Mouse (Mus musculus): ENCODE data around the gene Myadm.

Gene Myadm

DNA sequence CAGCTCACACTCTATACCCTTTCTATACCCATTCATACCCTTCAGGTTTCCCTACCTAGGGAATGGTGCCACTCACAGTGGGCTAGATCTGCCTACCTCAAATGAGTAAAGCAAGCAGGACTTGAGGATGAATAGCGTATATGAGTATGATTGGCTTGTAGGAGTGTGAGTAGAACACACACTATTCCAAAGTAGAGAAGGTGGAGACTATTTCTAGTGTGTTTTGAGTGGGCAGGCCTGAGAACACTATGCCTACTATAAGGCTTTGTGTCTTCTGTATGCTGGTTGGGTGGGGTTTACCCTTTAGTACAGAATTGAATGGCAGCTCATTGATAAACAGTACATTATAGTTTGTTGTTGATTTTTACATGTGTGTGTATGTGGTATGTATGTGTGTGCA is 34.9 kb downstream of the Myadm start:
- no peak for DNase-seq (ENCODE audit: low spot score)

DNA sequence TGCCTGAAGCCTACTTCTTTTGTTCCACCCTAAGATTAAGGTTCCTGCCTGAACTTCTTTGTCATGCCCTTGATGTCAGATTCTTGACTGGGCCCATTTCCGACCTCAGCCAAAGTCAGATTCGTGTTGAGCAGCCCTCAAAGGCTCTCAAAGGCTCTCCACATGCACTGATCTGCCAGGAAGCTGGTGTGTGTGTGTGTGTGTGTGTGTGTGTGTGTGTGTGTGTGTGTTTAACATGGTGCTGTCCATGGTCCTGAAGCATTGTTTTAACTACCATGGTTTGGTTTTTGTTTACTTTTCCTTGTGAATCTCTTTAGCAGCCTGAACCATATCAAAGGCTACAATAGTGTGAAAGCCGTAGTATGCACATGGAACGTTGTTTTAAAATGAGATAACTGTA is 39.1 kb downstream of the Myadm start:
- no peak for DNase-seq (ENCODE audit: low spot score)

DNA sequence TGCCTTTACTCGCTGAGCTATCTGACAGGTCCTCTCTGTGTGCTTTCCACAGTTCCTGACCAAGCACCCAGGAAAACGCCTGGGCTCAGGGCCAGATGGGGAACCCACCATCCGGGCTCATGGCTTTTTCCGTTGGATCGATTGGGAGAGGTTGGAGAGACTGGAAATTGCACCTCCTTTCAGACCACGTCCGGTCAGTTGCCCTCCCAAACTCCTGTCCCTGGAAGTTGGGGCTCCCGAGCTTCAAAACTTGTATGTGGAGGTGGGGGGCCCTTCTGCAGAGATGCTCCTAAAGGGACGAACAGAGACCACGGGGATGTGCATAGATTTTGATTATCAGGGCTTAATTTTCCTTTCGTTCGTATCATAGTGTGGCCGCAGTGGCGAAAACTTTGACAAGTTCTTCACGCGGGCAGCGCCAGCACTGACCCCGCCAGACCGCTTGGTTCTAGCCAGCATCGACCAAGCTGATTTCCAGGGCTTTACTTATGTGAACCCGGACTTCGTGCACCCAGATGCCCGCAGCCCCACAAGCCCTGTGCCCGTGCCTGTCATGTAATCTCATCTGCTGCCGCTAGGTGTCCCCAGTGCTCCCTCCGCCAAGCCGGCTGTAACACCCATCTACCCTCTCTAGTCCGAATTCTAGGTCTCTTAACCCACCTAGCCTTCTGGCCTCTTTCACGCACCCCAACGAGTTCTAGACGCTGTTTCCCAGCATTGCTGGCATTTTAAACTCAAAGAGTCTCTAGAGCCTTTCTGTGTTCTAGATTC is 41.1 kb downstream of the Myadm start:
- DNase-seq (ENCODE audit: low spot score) = peak; percentile 66

DNA sequence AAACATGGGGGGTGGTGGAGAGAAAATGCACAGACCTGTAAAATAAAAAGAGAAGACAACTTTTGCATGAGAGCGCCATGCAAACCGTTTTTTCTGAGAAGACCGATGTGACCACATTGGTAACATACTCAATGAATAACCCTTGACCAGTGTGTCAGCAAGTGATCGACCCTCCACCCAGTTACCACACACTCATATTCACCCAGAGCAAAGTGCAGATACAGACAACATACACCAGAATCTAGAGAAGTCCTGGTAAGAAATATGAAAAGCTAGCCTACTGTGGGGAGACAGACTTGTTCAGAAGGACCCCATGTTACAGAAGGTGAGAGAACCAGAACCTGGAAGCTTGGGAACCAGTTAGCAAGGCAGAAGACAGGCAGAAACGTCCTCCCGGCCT is 42.3 kb downstream of the Myadm start:
- DNase-seq (ENCODE audit: low spot score) = no peak

DNA sequence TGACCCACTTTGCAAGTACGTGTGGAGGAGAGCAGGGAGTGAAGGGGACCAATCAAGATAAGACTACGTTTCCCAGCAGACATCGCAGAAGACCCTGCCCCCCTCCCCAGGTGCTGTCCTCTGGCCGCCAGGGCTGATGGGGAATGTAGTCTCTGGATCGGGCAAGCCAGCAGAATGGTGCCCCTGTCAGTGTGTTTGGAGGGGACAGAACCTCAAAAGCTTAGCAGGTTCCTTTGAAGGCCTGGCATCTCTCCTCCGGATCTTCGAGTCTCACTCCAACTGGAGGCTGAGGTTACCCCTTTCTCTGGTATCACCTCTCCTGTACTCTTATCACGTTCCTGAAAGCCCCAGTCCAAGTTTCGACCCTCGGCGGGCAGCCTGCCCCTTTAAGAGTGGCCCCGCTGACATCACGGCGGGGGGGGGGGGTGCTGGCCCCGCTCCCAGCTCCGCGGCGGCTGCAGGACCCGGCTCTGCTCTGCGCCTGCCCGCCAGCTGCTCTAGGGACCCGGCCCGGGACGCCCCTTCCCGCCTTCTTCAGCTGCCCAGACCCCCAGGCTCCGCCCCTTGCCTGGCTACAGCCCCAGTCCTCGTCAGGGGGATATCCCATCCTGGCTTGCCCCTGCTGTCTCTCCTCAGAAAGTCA is 42.8 kb downstream of the Myadm start:
- peak; percentile 56 for DNase-seq (ENCODE audit: low spot score)

DNA sequence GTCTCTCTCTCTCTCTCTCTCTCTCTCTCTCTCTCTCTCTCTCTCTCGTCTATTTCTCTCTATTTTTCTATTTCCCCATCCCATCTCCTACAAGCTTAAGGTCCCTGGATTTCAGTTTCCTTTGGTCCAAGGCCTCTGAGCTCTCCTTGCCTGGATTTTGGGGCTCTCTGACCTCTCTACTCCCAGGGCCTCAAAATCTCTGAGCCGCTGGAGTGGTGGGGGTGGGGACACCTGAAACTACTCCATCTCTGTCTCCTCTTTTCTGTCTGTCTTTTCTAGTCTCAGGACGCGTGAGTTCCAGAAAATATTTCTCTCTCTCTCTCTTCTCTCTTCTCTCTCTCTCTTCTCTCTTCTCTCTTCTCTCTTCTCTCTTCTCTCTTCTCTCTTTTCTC is 43.3 kb downstream of the Myadm start:
- no peak for DNase-seq (ENCODE audit: low spot score)

DNA sequence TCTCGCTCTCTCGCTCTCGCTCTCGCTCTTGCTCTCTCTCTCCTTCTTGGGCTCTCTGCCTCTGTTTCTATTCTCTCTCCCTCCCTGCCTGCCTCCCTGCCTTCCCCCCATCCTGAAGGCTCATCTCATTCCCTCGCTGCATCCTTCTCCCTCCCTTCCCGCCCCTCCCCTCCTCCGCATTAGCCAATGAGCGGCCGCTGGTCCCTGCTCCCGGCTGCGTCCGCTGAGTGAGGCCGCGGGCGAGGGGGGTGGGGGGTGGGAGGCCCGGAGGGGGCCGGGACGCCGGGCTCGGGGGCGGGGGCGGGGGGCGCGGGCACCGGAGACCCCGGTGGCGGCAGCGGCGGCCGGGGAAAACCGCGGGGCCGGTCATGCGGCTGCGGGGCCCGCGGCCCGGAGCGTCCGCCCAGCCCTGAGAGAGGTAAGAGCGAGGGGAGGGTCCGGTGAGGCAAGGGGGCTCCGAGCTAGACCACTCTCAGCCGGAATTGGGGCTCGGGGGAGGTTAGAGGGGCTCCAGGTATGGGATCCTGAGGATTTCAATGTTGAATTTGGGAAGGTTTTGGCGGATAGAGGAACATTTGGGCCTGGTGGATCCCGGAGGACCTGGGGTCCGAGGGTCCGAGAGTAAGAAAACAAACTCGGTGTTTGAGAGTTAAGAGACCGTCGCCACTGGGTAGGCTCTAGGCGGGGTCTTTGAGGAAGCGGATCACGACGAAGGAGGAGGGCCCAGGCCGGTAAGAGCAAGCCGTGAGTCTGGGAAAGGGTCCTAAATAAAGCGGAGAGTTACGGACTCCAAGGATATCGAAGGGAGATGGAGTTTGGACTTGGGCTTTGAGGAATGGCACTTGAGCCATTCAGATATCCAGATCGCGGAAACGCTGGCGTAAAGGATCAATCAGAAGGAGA is 44.0 kb downstream of the Myadm start, which contains the start of gene Cacng7:
TSS of gene Cacng7 (plus strand) at position 337 of the 903 bp plus-strand sequence.
- DNase-seq (ENCODE audit: low spot score) = no peak

DNA sequence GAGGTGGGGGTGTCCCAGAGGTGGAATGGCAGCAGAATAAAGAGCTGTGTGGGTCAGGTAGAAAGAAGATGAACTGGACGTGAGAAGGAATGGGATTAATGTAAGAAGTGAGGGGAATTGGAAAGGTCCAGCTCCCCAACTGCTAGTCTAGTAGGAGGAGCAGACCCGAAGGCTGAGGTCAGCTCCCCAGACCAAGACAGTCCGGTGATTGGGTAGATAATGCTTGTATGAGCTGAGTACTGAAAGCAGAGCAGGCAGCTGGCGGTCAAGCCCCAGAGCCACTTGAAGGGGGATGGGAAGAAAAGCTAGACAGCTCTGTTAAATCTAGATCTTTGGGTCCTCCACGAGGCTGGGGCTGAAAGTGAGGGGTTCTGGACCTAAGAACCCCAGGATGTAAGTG is 44.7 kb downstream of the Myadm start:
- no peak for DNase-seq (ENCODE audit: low spot score)

DNA sequence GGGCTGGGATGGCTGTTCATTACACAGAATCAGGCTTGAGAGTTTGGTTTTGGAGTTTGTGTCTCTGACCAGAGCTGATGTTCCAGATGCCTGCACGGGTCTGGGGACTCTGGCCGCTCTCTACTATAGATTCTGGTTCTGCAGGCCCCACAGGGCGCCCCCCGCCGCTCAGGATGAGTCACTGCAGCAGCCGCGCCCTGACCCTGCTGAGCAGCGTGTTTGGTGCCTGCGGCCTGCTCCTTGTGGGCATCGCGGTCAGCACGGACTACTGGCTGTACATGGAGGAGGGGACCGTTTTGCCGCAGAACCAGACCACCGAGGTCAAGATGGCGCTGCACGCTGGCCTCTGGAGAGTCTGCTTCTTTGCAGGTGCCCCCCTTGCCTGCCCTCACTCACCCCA is 47.5 kb downstream of the Myadm start:
- no peak for DNase-seq (ENCODE audit: low spot score)

DNA sequence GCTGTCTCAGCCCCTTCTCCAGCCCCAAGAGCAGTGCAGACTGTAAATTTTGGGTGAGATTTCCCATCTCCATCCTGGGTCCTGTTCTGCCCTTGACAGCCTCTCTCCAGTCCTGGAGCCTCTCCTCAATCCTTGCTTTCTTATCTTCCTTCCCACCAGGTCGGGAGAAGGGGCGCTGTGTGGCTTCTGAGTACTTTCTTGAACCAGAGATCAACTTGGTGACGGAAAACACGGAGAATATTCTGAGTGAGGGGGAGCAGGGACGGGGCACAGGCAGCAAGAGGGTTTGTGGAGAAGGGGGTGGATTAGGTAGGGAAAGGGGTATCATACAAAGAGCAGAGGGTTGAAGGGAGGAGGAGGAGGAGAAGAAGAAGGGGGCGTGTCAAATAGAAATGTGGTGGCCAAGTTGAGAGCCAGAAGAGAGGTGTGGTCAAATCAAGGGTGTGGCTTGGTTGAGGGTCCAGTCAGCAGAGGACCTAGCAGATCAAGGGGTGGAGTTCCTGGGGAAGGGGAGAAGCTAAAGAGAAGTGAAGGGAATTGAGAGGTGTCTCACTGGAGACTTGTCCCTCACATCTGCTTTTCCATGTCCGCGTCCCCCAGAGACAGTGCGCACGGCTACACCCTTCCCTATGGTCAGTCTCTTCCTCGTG is 49.5 kb downstream of the Myadm start:
- no peak for DNase-seq (ENCODE audit: low spot score)

DNA sequence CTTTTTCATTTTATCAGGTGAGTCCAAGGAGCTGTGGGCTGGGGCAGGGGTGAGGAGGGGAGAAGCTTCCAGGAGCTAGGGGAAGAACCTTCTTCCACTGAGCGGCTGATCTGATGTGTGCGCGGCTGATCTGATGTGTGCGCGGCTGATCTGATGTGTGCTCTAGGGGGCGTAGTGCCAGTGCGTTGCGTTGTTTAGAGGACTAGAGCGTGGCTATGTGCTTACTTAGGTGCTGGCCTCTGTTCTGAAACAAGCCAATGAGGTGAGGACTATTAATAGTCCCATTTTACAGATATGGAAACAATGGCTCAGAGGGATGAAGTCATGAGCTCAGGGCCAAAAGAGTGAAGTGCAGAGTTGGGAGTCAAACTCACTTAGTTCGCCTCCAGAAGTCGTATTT is 50.1 kb downstream of the Myadm start:
- no peak for DNase-seq (ENCODE audit: low spot score)

DNA sequence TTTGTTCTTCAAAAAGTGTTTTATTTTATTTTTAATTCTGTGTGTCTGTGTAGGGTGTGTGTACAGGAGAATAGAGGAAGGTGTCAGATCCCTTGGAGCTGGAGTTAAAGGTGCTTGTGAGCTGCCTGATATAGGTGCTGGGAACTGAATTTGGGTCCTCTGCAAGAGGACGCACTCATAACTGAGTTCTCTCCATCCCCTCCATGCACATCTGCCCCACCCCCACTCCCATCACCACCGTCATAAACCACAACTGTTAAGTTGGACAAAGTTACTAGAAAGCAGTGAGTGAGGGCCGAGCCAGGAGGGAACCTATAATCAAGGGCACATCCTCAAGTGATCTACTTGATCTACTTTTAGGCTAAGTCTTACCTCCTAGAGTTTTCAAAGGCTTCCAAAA is 55.0 kb downstream of the Myadm start:
- DNase-seq (ENCODE audit: low spot score) = no peak

DNA sequence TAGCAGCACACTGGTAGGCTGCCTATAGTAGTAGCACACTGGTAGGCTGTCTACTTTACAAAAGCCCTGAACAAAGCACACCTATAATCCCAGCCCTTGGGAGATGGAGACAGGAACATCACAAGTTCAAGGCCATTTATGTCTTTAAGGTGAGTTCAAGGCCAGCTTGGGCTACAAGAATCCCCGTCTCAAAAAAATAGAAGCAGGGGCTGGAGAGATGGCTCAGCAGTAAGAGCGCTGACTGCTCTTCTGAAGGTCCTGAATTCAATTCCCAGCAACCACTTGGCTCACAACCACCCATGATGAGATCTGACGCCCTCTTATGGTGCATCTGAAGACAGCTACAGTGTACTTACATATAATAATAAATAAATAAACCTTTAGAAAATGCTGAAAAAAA is 56.4 kb downstream of the Myadm start:
- DNase-seq (ENCODE audit: low spot score) = no peak

DNA sequence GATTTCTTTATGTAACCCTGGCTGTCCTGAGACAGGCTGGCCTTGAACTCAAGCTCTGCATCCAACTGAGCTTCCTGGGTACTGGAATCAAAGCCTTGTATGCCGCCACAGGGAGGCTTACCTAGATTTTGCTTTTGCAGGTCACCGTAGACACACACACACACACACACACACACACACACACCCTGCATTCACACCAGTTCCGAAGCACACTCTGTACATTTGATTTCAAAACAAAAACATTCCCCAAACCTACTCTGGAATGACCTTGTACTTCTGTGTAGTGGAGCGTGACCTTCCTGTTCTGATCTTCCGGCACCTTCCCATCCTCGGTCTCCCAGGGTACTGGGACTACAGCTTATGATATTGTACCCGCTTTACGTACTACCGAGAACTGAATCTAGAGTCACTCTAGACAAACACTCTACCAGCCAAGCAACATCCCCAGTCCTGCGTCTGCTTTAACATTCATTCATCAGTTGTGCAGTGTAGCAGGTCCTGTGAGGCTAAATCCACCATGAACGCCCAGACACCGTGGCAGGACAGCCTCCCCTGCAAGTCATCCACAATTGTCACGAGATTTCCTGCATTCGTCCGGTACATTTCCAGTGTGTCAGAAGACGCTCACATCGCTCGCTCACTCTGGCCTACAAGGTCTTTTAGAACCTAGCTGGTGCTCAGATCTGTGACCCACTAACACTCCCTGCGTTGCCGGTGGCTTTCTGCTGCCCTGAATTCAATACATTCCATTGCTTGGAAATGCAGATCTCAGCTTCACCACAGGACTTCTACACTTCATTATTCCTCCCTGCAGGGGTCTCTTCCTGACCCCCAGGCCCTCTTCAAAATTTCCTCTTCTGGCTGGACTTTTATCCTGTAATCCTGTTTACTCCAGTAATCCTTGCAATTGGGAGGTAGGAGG is 58.7 kb downstream of the Myadm start:
- no peak for DNase-seq (ENCODE audit: low spot score)

DNA sequence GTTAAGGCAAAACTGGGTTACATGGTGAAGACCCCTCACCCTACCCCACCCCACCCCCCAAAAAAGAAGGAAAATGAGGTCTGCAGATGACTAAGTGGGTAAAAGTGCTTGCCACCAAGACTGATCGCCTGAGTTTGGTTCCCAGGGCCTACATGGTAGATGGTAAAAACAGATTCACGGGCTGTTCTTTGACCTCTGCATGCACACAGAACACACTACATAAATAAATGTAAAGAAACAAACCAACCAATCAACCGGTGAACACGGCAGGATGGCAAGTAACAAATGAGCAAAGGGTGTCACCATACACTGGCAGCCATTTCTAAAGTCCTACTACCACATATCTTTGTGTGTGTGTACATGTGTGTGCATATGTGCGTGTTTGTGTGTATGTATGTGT is 59.4 kb downstream of the Myadm start:
- no peak for DNase-seq (ENCODE audit: low spot score)

DNA sequence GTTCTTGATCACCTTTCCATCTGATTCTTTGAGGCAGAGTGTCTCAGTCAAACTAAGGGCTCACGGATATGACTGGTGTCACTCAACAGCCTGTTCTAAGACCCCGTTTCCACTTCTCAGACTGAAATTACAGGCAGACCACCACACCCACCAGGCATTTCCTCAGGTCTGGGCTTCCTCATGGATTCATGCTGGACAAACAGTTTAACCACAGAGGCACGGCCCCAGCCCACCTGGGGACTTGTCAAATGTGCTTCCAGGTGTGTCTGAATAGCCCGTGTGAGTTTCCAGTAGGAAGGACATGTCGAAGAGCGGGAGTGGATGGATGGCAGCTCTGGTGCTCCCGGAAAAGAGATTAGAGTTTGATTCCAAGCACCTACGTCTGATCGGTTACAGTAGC is 60.9 kb downstream of the Myadm start:
- DNase-seq (ENCODE audit: low spot score) = no peak

All from testis, postnatal 14 days (tissue).